Mouse (Mus musculus): ENCODE results near the gene Phactr1. TPM values are rescaled to one million over a fixed set of nuclear protein-coding genes. Genes with fewer than 3 reads are reported as not detected.

The Phactr1 gene
- polyA plus RNA-seq, 1 experiment from 2014 or later, result 14.5 TPM

DNA sequence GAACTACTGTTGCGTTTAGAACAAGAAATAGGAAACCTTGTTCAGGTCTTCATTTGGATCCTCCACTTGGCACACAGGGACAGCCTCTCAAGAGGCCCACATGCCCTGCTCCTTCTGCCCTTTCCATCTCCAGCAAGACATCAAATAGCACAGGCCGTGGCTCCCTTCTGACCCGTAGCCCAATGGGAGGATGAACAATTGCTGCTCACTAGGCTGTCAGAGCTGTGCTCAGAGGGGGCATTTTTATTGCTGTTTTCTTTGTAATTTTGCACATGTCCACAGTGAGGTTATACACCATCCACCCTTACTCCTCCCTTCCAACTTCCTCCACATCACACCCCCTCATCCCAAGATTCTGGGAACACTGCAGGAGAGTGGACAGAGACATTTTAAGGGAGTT lies 269.6 kb downstream of the Phactr1 start:
- Histone ChIP-seq H3K4me2 (ENCODE audit: low read depth, low read length) (no peak overlapping the region), H3K27ac (replicated peaks; ENCODE audit: low read depth, low read length) (no peak overlapping the region), H3K27me3 (replicated peaks; ENCODE audit: control insufficient read depth, insufficient read depth, low read length) (no peaks in the 10 kb centered on the region), H3K9ac (ENCODE audit: low read depth, low read length) (no peak overlapping the region), H3K36me3 (ENCODE audit: control insufficient read depth, insufficient read depth, low read length) (no peaks in the 10 kb centered on the region), H3K4me1 (ENCODE audit: control insufficient read depth, insufficient read depth, low read length) (no peaks in the 10 kb centered on the region), H3K9me3 (ENCODE audit: control insufficient read depth, low read length) (no peaks in the 10 kb centered on the region), H3K4me3 (ENCODE audit: low read depth, low read length) (no peak overlapping the region)
- DNase-seq (ENCODE audit: low spot score), result no peak
- ATAC-seq (ENCODE audit: low read depth), result no peak
- WGBS, result 78% methylated on average over 3 of the region's 3 CpGs

DNA sequence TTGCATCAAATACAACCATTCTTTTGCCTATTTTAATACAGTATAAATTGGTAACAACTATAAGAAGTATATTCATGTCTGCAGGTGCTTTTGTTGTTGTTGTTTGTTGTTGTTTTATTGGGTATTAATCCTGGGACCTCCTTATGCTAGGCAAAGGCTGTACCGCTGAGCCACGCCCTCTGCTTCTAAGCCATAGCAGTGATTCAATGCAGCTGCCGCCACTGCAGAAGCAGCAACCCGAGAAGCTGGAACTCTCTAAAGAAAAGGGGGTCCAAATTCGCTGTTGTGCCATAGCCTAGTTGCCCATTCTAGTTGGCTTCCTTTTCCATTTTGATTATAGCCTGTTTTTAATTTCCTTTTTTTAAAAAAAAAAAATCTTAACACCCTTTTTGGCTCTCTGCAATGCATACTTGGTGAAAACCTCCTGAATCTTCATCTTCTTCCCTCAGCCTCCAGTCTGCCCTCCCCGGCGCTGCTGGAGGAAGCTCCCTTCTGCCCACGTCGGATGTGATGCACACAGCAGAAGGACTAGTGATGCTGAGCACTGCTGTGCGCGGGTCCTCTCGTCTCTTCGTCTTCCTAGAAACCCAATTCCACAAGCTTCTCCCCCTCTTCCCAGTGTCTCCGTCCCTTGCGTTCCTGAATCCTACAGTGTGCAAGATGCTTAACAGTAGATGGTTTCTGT lies 271.8 kb downstream of the Phactr1 start:
- no peak overlapping the region for H3K27ac ChIP-seq (replicated peaks; ENCODE audit: low read depth, low read length)
- DNase-seq (ENCODE audit: low spot score) (peak; percentile 57), ATAC-seq (ENCODE audit: low read depth) (no peak)
- H3K9me3 ChIP-seq (ENCODE audit: control insufficient read depth, low read length), result 0 out of 2 replicates have a peak, but pooled peaks cover 5% of the 10 kb centered on the region
- WGBS, result 55% methylated on average over 15 of the region's 15 CpGs
- no peak overlapping the region for H3K4me2 ChIP-seq (ENCODE audit: low read depth, low read length)
- no peaks in the 10 kb centered on the region for H3K4me1 ChIP-seq (ENCODE audit: control insufficient read depth, insufficient read depth, low read length)
- H3K36me3 ChIP-seq (ENCODE audit: control insufficient read depth, insufficient read depth, low read length), result no peaks in the 10 kb centered on the region
- no peak overlapping the region for H3K9ac ChIP-seq (ENCODE audit: low read depth, low read length)
- H3K4me3 ChIP-seq (ENCODE audit: low read depth, low read length), result no peak overlapping the region
- no peaks in the 10 kb centered on the region for H3K27me3 ChIP-seq (replicated peaks; ENCODE audit: control insufficient read depth, insufficient read depth, low read length)

DNA sequence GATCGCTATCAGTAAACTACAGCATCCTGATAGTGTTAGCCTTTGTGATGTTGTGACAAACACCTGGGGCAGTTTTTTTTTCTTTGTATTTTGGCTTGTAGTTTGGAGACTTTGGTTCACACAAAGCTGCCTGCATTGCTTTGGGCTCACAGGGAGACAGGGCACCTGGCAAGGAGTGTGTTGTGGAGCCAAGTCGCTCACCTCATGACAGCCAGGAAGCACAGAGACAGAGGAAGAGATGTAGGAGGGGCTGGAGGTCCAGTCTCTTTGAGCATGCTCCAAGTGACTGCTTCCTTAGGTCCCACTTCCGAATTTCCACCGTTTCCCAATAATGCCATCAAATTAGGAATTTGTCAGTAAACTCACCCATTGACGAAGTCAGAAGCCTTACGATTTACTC lies 272.6 kb downstream of the Phactr1 start:
- H3K4me1 ChIP-seq (ENCODE audit: control insufficient read depth, insufficient read depth, low read length), result no peaks in the 10 kb centered on the region
- ATAC-seq (ENCODE audit: low read depth) (no peak), DNase-seq (ENCODE audit: low spot score) (no peak)
- no peaks in the 10 kb centered on the region for H3K36me3 ChIP-seq (ENCODE audit: control insufficient read depth, insufficient read depth, low read length)
- no peak overlapping the region for H3K9ac ChIP-seq (ENCODE audit: low read depth, low read length)
- H3K27me3 ChIP-seq (replicated peaks; ENCODE audit: control insufficient read depth, insufficient read depth, low read length), result no peaks in the 10 kb centered on the region
- no peak overlapping the region for H3K4me3 ChIP-seq (ENCODE audit: low read depth, low read length)
- H3K9me3 ChIP-seq (ENCODE audit: control insufficient read depth, low read length), result 0 out of 2 replicates have a peak, but pooled peaks cover 5% of the 10 kb centered on the region
- H3K4me2 ChIP-seq (ENCODE audit: low read depth, low read length), result no peak overlapping the region
- 90% methylated on average over 6 of the region's 6 CpGs for WGBS
- H3K27ac ChIP-seq (replicated peaks; ENCODE audit: low read depth, low read length), result no peak overlapping the region

- no peak overlapping the region for H3K4me2 ChIP-seq (ENCODE audit: low read depth, low read length)
- WGBS, result 73% methylated on average over 5 of the region's 5 CpGs
- DNase-seq (ENCODE audit: low spot score) (no peak), ATAC-seq (ENCODE audit: low read depth) (no peak)
- H3K4me3 ChIP-seq (ENCODE audit: low read depth, low read length), result no peak overlapping the region
- no peak overlapping the region for H3K9ac ChIP-seq (ENCODE audit: low read depth, low read length)
- H3K36me3 ChIP-seq (ENCODE audit: control insufficient read depth, insufficient read depth, low read length), result no peaks in the 10 kb centered on the region
- H3K27ac ChIP-seq (replicated peaks; ENCODE audit: low read depth, low read length), result no peak overlapping the region
- 0 out of 2 replicates have a peak, but pooled peaks cover 5% of the 10 kb centered on the region for H3K9me3 ChIP-seq (ENCODE audit: control insufficient read depth, low read length)
- H3K4me1 ChIP-seq (ENCODE audit: control insufficient read depth, insufficient read depth, low read length), result no peaks in the 10 kb centered on the region
- no peaks in the 10 kb centered on the region for H3K27me3 ChIP-seq (replicated peaks; ENCODE audit: control insufficient read depth, insufficient read depth, low read length)
Measured at GRCm38 (mm10) chr13:42954116-42954515, 273.7 kb downstream of the Phactr1 start.

DNA sequence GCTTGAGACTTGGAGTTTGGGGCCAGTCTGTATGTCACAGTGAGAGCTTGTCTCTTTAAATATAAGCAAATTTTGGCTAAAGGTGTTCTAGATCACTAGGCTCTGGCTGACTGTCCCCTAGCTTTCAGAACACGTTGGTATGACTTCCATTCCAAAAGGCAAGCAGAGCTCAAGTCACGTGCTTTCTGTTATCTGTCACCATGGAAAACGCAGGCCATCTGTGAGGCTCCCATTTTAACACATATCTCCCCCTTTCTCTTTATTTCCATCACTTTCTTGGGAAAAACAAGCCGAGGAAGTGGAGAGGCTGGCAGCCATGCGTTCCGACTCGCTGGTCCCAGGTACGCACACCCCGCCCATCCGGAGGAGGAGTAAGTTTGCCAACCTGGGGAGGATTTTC lies 275.9 kb downstream of the Phactr1 start:
- 81% methylated on average over 10 of the region's 10 CpGs for WGBS
- Histone ChIP-seq H3K4me1 (ENCODE audit: control insufficient read depth, insufficient read depth, low read length) (no peaks in the 10 kb centered on the region), H3K9ac (ENCODE audit: low read depth, low read length) (no peak overlapping the region), H3K27ac (replicated peaks; ENCODE audit: low read depth, low read length) (no peak overlapping the region), H3K36me3 (ENCODE audit: control insufficient read depth, insufficient read depth, low read length) (no peaks in the 10 kb centered on the region), H3K27me3 (replicated peaks; ENCODE audit: control insufficient read depth, insufficient read depth, low read length) (no peaks in the 10 kb centered on the region), H3K4me3 (ENCODE audit: low read depth, low read length) (no peak overlapping the region), H3K9me3 (ENCODE audit: control insufficient read depth, low read length) (0 out of 2 replicates have a peak, but pooled peaks cover 5% of the 10 kb centered on the region), H3K4me2 (ENCODE audit: low read depth, low read length) (no peak overlapping the region)
- no peak for DNase-seq (ENCODE audit: low spot score)
- no peak for ATAC-seq (ENCODE audit: low read depth)

GRCm38 (mm10) chr13:42957856-42958255 lies 277.4 kb downstream of the Phactr1 start:
- Histone ChIP-seq H3K27ac (replicated peaks; ENCODE audit: low read depth, low read length) (no peak overlapping the region), H3K4me1 (ENCODE audit: control insufficient read depth, insufficient read depth, low read length) (no peaks in the 10 kb centered on the region), H3K4me3 (ENCODE audit: low read depth, low read length) (no peak overlapping the region), H3K9me3 (ENCODE audit: control insufficient read depth, low read length) (0 out of 2 replicates have a peak, but pooled peaks cover 5% of the 10 kb centered on the region), H3K9ac (ENCODE audit: low read depth, low read length) (no peak overlapping the region), H3K4me2 (ENCODE audit: low read depth, low read length) (no peak overlapping the region), H3K27me3 (replicated peaks; ENCODE audit: control insufficient read depth, insufficient read depth, low read length) (no peaks in the 10 kb centered on the region), H3K36me3 (ENCODE audit: control insufficient read depth, insufficient read depth, low read length) (no peaks in the 10 kb centered on the region)
- DNase-seq (ENCODE audit: low spot score) (peak; percentile 58), ATAC-seq (ENCODE audit: low read depth) (no peak)
- WGBS, result 68% methylated on average over 7 of the region's 7 CpGs

GRCm38 (mm10) chr13:42958867-42959266 lies 278.4 kb downstream of the Phactr1 start:
- Histone ChIP-seq H3K27me3 (replicated peaks; ENCODE audit: control insufficient read depth, insufficient read depth, low read length) (no peaks in the 10 kb centered on the region), H3K4me1 (ENCODE audit: control insufficient read depth, insufficient read depth, low read length) (no peaks in the 10 kb centered on the region), H3K4me3 (ENCODE audit: low read depth, low read length) (no peak overlapping the region), H3K27ac (replicated peaks; ENCODE audit: low read depth, low read length) (no peak overlapping the region), H3K36me3 (ENCODE audit: control insufficient read depth, insufficient read depth, low read length) (no peaks in the 10 kb centered on the region), H3K9ac (ENCODE audit: low read depth, low read length) (no peak overlapping the region), H3K9me3 (ENCODE audit: control insufficient read depth, low read length) (0 out of 2 replicates have a peak, but pooled peaks cover 5% of the 10 kb centered on the region), H3K4me2 (ENCODE audit: low read depth, low read length) (no peak overlapping the region)
- ATAC-seq (ENCODE audit: low read depth) (peak; percentile 63; the same call in 1 of the 2 replicates), DNase-seq (ENCODE audit: low spot score) (peak; percentile 16)
- WGBS, result 88% methylated on average over 2 of the region's 2 CpGs

GRCm38 (mm10) chr13:42961561-42961960 lies 281.1 kb downstream of the Phactr1 start:
- H3K4me3 ChIP-seq (ENCODE audit: low read depth, low read length), result no peak overlapping the region
- H3K27ac ChIP-seq (replicated peaks; ENCODE audit: low read depth, low read length), result no peak overlapping the region
- 87% methylated on average over 4 of the region's 4 CpGs for WGBS
- DNase-seq (ENCODE audit: low spot score) (no peak), ATAC-seq (ENCODE audit: low read depth) (no peak)
- H3K4me2 ChIP-seq (ENCODE audit: low read depth, low read length), result no peak overlapping the region
- no peaks in the 10 kb centered on the region for H3K36me3 ChIP-seq (ENCODE audit: control insufficient read depth, insufficient read depth, low read length)
- no peaks in the 10 kb centered on the region for H3K9me3 ChIP-seq (ENCODE audit: control insufficient read depth, low read length)
- no peaks in the 10 kb centered on the region for H3K4me1 ChIP-seq (ENCODE audit: control insufficient read depth, insufficient read depth, low read length)
- H3K9ac ChIP-seq (ENCODE audit: low read depth, low read length), result no peak overlapping the region
- H3K27me3 ChIP-seq (replicated peaks; ENCODE audit: control insufficient read depth, insufficient read depth, low read length), result no peaks in the 10 kb centered on the region

DNA sequence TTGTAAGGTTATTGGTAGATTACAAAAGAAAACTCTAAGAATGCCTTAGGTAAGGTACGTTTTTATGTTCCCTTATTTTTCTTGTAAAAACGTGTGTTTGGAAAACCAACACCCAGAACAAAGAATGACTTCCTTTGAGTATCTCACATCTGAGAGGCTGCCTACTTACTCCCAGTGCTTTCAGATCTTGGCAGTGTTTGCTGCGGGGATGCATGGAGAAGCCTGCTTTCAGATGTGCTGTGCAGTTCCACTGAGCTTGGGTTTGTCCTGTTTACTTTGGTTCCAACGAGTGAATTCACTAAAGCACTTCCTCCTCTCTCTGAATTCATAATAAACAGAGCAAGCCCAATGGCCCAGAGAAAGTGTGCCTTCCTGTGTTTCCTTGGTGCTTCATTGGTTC lies 288.1 kb downstream of the Phactr1 start:
- Histone ChIP-seq H3K27me3 (replicated peaks; ENCODE audit: control insufficient read depth, insufficient read depth, low read length) (no peaks in the 10 kb centered on the region), H3K36me3 (ENCODE audit: control insufficient read depth, insufficient read depth, low read length) (no peaks in the 10 kb centered on the region), H3K9ac (ENCODE audit: low read depth, low read length) (no peak overlapping the region), H3K27ac (replicated peaks; ENCODE audit: low read depth, low read length) (no peak overlapping the region), H3K9me3 (ENCODE audit: control insufficient read depth, low read length) (no peaks in the 10 kb centered on the region), H3K4me3 (ENCODE audit: low read depth, low read length) (no peak overlapping the region), H3K4me2 (ENCODE audit: low read depth, low read length) (no peak overlapping the region), H3K4me1 (ENCODE audit: control insufficient read depth, insufficient read depth, low read length) (no peaks in the 10 kb centered on the region)
- DNase-seq (ENCODE audit: low spot score) (no peak), ATAC-seq (ENCODE audit: low read depth) (no peak)
- WGBS, result 68% methylated on average over 4 of the region's 4 CpGs
